Mouse (Mus musculus) lung, adult 10 weeks (tissue): ENCODE results near the gene Foxk2. TPM values are rescaled to one million over a fixed set of nuclear protein-coding genes. Genes with fewer than 3 reads are reported as not detected.

Experiments
- polyA plus RNA-seq: library from polyadenylated mRNA; stranded (reverse); fragments of 350-450 nt; fragmentation: Illumina TruSeq; extraction: RNeasy Lipid Tissue Mini Kit (QIAGEN cat#74804); gene quantifications from one replicate; pipeline ENCODE4 v1.2.3, GENCODE M21; 2014; ENCODE audit warnings: low read depth, low replicate concordance; ENCODE audit not compliant: insufficient read depth

The Foxk2 gene
- polyA plus RNA-seq: 11.0 TPM

DNA sequence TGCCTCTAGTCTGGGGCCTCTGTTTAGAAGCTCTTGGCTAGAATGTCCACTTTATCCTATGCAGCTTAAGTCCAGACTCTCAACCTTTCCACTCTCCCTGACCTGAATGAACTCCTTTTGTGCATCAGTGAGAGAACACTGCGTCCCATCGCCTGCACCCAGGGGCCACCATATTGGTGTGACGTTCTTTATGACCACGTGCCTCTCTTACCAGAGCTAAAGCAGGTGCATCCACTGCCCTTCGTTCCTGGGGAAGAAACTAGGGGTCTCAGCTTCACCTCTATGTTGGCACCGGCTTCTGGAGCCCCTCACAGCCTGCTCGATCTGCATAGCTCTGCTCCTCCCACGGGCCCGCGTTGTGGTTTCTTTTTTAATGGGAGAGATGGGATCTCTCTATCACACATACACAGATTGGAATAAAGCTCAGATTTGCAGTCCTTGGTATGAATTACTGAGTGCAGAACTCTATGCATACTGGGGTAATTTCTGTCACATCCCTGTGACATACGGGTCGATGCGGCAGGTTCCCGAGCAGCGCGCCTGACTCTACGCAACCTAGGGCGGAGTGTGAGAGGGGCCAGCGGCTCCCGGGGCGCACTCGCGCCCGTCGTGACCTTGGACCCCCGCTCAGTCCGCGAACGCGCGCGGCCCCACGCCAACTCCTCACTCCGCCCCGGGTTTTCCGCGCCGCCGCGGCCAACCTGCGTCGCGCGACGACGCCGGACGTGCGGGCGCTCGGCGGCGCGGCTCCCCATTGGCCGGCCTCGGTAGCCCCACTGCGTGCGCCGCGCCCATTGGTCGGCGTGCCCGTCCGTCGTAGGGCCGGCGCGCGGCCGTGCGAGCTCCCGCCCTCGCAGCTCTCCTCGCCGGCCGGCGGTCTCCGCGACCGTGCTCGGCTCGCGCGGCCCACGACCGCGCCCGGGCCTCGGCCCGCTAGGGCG, at the start of gene Foxk2:
Gene Foxk2, plus strand, starts transcription at position 831 of the 941 bp plus-strand sequence.

DNA sequence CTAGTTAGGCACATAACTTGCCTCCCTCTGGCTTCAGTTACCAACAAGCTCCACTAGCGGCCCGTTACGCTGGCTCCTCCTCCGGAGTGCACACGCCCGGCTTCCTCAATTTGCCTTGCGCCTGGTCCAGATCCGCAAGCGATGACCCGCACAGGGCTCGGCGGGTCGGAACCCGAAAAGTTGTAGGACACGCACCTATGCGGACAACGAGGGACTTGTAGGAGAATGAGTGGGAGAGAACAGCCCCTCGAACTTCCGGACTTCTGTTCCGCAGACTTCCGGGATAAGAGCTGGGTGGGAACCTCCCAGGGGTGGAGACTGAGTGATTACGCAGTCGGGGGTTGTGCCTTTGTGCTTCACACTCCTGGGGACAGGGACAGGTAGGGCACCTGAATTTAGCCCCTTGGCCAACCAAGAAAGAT, 30.8 kb upstream of the Foxk2 start, which contains the start of gene Cybc1:
Gene Cybc1, minus strand, starts transcription at position 305 of the 422 bp plus-strand sequence.

DNA sequence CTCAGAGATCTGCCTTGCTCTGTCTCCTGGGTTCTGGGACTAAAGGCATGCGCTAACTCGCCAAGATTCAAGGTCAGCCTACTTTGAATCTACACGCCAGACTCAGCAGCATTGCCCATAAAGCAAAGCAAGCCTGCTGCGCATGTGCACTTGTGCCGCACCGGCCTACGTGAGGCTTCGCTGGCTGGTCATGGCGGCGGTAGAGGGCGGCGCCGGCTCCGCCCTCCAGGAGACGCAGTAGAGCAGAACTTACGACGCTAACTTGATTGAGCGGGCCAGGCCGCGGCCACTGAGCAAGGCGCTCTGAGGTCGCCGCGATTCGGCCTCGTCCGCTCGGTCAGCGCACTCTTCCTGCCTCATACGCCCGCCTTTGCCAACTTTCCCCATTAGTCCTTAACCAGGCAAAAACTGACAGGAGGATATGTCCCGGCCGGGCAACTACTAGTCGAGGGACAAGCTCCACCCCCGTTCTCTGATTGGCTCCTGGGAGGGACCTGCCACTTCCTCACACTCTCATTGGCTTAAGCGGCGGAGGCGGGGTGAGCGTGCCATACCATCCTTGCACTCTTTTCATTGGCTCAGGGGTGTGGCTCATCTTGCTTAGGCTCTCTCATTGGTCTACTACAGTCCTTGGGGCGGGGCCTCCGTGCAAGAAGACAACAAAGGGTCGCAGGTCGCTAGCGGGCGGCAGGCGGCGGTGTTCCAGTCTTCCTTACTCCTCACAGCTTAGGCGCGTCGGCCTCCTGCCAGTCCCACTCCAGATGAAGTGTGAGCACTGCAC, 23.0 kb upstream of the Foxk2 start, which contains the start of gene Narf:
Gene Narf, plus strand, starts transcription at position 690 of the 781 bp plus-strand sequence.

DNA sequence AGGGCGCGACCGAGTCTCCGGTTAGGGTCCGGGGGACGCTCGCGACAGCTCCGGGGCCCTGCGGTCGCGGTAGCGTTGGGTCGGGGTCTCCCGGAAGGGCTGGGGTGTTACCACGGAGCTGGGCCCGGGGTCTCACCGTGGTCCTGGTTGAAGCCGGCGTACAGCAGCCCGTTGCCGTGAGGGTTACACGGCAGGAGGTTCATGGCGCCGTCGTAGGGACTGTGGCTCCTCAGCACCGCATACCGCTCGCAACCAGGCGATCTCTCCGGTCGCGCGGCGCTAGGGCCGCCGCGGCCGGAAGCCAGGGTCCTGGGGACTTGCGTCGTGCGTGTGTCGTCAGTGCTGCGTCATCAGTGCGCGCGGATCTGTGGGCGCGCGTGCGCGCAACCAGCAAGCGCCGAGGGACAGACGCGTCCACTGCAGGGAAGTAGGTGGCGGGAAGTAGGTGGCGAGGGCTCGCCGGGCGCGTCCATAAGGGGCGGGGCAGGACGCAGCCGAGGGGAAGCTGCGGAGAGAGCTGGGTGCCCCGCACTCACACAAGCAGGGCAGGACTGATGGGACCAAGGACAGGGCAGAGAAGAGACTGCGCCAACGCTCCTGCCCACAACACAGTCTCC, 94.4 kb downstream of the Foxk2 start, which contains the start of gene Wdr45b:
Gene Wdr45b, minus strand, starts transcription at position 355 of the 617 bp plus-strand sequence.

Other genes starting within 250 kb of the Foxk2 start
- 9.5 TPM for gene Cd7, start 220.6 kb upstream of the Foxk2 start, polyA plus RNA-seq
- not detected for gene Sectm1b, start 196.4 kb upstream of the Foxk2 start, polyA plus RNA-seq
- 0.18 TPM for gene Sectm1a, start 178.8 kb upstream of the Foxk2 start, polyA plus RNA-seq
- gene Tex19.2, start 141.3 kb upstream of the Foxk2 start, polyA plus RNA-seq: not detected
- gene Tex19.1, start 113.8 kb upstream of the Foxk2 start, polyA plus RNA-seq: not detected
- gene Uts2r, start 99.7 kb upstream of the Foxk2 start, polyA plus RNA-seq: not detected
- gene Hexdc, start 55.6 kb upstream of the Foxk2 start, polyA plus RNA-seq: 6.6 TPM
- 14.5 TPM for gene Ogfod3, start 55.3 kb upstream of the Foxk2 start, polyA plus RNA-seq
- gene Cybc1, start 30.7 kb upstream of the Foxk2 start, polyA plus RNA-seq: 40.6 TPM
- 4.7 TPM for gene Narf, start 22.7 kb upstream of the Foxk2 start, polyA plus RNA-seq
- gene Wdr45b, start 94.5 kb downstream of the Foxk2 start, polyA plus RNA-seq: 36.0 TPM
- 2.6 TPM for gene Rab40b, start 128.3 kb downstream of the Foxk2 start, polyA plus RNA-seq
- gene Fn3krp, start 161.4 kb downstream of the Foxk2 start, polyA plus RNA-seq: 5.9 TPM
- gene Fn3k, start 174.9 kb downstream of the Foxk2 start, polyA plus RNA-seq: 3.6 TPM
- 20.0 TPM for gene Tbcd, start 192.0 kb downstream of the Foxk2 start, polyA plus RNA-seq